Mouse (Mus musculus) kidney, embryonic 15.5 days (tissue): ENCODE data around the gene 4933434E20Rik. TPM values are rescaled to one million over a fixed set of nuclear protein-coding genes. Genes with fewer than 3 reads are reported as not detected.

ENCODE experiments used
- ATAC-seq: fragments of 200-750 bp; cut with Nextera tagmentation; replicated peaks from 2 replicates; pipeline ENCODE4 v1.8.0; 2017; ENCODE audit warnings: moderate TSS enrichment; ENCODE audit not compliant: low FRiP score
- H3K27ac ChIP-seq: fragments of 300-500 bp; sonication (generic); 2 replicates; pipeline ENCODE4 v1.5.1; 2015; ENCODE audit warnings: mild to moderate bottlenecking, inconsistent platforms
- H3K27me3 ChIP-seq: fragments of 300-500 bp; sonication (generic); 2 replicates; pipeline ENCODE4 v1.6.1; 2015; ENCODE audit warnings: inconsistent platforms
- H3K36me3 ChIP-seq: fragments of 300-500 bp; sonication (generic); 2 replicates; pipeline ENCODE4 v1.6.1; 2015; ENCODE audit warnings: inconsistent platforms
- H3K4me1 ChIP-seq: fragments of 300-500 bp; sonication (generic); 2 replicates; pipeline ENCODE4 v1.6.1; 2015; ENCODE audit warnings: inconsistent platforms
- H3K4me2 ChIP-seq: fragments of 300-500 bp; sonication (generic); 2 replicates; pipeline ENCODE4 v1.6.1; 2015; ENCODE audit warnings: moderate library complexity, mild to moderate bottlenecking, inconsistent platforms
- H3K4me3 ChIP-seq: fragments of 300-500 bp; sonication (generic); replicated peaks from 2 replicates; pipeline ENCODE4 v1.5.1; 2015; ENCODE audit warnings: mild to moderate bottlenecking, inconsistent platforms
- H3K9ac ChIP-seq: fragments of 300-500 bp; sonication (generic); 2 replicates; pipeline ENCODE4 v1.6.1; 2015; ENCODE audit warnings: mild to moderate bottlenecking, inconsistent platforms
- H3K9me3 ChIP-seq: fragments of 300-500 bp; sonication (generic); replicated peaks from 2 replicates; pipeline ENCODE4 v1.6.1; 2016; ENCODE audit warnings: inconsistent platforms
- WGBS: fragments of 180-500 bp; shearing (Covaris S2); methylation state at CpG from one replicate; pipeline ENCODE4 v1.1.7; 2015; ENCODE audit warnings: mixed read lengths; 5-methylcytosine and 5-hydroxymethylcytosine counted together
- polyA plus RNA-seq: library from polyadenylated mRNA; unstranded; fragments of >200 nt; fragmentation: Nextera tagmentation; extraction: Ambion mirVana; gene quantifications from 2 replicates; pipeline ENCODE4 v1.2.1, GENCODE M21; 2015

4933434E20Rik gene
- polyA plus RNA-seq = 171 and 172 TPM in 2 replicates

DNA sequence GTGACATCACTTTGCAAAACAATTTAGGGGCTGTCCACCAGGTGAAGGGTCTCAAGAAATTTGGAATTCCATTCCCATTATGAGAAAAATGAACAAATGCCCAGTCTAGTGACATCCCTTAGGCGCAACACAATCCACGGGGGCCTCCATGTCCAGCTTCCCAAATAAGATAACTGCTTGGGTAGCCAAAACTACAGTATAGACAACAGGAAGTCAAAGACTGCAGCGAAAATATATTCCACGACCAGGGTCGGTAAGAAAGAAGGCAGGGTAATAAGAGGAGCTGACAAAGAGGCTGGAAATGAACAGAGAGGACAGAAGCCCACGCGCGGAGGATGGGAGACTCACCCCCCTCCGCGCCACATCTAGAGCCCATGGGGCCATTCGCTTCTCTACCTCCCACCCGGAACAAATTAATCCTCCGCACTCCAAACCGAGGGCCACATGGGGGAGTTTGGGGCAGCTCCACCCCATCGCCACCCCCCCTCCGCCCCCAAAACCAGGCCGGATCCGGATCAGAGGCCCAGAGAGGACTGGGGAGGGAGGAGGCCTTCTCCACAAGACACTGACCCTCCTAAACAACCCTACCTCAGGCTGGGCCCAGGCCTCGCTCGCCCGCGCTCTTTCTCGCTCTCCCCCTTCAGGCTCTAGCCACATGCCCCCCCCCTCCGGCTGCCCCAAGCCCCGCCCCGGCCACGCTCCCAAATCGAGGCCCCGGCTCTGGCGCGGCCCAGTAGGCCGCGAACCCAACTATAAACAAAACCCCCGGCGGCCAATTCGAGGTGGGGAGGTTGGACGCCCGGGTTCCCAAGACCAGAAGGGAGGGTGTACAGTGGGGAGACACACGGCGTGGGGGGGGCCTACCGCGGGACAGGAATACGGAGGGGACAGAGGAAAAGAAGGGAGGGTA is at the start of gene 4933434E20Rik:
Gene 4933434E20Rik (plus strand): TSS at position 196 of the 910 bp plus-strand sequence.
- under 1% methylated on average over 43 of the region's 43 CpGs for WGBS
- H3K4me2 ChIP-seq = peak within 1 kb of the TSS; percentile 59
- peak; percentile 88 for ATAC-seq
- H3K27me3 ChIP-seq = no peaks in the 10 kb centered on the region
- peak within 1 kb of the TSS; percentile 95 for H3K9ac ChIP-seq
- H3K27ac ChIP-seq = peak within 1 kb of the TSS; percentile 97
- H3K9me3 ChIP-seq = no peaks in the 10 kb centered on the region
- peak within 1 kb of the TSS; percentile 90 for H3K4me3 ChIP-seq
- H3K36me3 ChIP-seq = peaks cover 42% of the 10 kb centered on the region
- peaks cover 33% of the 10 kb centered on the region for H3K4me1 ChIP-seq

DNA sequence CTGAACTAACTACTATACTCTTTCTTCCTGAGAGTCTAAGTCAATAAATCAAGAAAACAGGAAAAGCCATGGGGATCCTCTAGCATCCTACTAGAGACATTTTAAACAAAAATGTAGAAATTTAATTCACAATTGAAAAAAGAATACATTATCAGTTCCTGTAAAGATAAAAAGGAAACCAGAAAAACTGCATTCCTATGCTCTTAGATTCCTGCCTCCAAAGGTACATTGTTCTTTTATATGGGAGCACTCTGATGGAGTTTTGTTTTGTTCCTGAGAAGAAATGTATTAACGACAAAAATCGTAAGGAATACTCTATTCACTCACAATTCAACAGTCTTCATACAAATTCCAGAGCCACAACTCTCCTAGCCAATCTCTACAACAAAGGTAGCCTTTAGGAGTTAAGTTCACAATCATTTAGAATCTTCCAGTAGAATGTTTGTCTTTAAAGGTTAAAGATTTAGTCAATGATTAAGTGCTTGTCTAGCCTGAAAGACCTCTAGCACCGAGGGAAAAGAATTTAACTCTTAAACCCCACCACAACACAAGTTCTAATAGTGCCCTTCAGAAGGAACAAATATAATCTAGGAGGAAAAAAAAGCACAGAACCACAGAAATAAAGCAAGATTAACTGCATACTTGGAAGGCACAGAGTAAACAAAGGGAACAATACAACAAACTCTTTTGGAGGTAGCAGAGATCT is 47.2 kb upstream of the 4933434E20Rik start:
- H3K27me3 ChIP-seq = no peaks in the 10 kb centered on the region
- H3K27ac ChIP-seq = peak overlapping the region; percentile 85
- peaks cover 83% of the 10 kb centered on the region for H3K36me3 ChIP-seq
- peaks cover 15% of the 10 kb centered on the region for H3K4me1 ChIP-seq
- ATAC-seq = peak; percentile 78; the same call in 1 of the 2 replicates
- H3K9me3 ChIP-seq = no peaks in the 10 kb centered on the region
- 43% methylated on average over 3 of the region's 3 CpGs for WGBS
- 0 out of 2 replicates have a peak overlapping the region, but pooled peaks have one; percentile 1 for H3K4me3 ChIP-seq
- peak overlapping the region; percentile 36 for H3K4me2 ChIP-seq
- H3K9ac ChIP-seq = no peak overlapping the region

DNA sequence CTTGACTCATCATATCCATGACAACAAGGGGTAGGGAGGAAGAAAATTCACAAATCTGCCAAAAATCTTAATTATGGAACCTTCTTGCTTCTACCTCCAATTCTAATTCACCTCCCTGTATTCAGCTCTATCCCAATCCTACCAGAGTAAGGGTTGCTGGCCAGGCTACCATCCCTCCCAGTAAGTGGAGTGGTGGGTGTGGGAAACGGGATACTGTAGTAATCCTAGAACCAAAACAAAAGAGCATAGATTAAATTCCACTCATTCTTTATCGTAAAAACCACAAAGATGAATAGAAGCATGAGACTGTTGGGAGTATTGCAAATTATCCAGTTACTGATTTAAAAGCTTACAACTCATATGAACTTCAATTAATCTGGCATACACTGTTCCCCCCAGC is 41.1 kb upstream of the 4933434E20Rik start:
- Histone ChIP-seq H3K9me3 (no peaks in the 10 kb centered on the region), H3K27me3 (no peaks in the 10 kb centered on the region), H3K4me2 (no peak overlapping the region), H3K4me1 (peaks cover 9% of the 10 kb centered on the region; the same call in 1 of the 2 replicates), H3K36me3 (peaks cover 98% of the 10 kb centered on the region), H3K9ac (no peak overlapping the region), H3K27ac (no peak overlapping the region), H3K4me3 (no peak overlapping the region)
- 72% methylated on average over 2 of the region's 2 CpGs for WGBS
- no peak for ATAC-seq

GRCm38 (mm10) chr3:90016626-90017025 is 34.8 kb upstream of the 4933434E20Rik start:
- Histone ChIP-seq H3K4me3 (no peak overlapping the region), H3K4me2 (no peak overlapping the region), H3K9ac (no peak overlapping the region), H3K27ac (no peak overlapping the region), H3K4me1 (no peaks in the 10 kb centered on the region), H3K9me3 (no peaks in the 10 kb centered on the region), H3K27me3 (no peaks in the 10 kb centered on the region), H3K36me3 (peaks cover 99% of the 10 kb centered on the region)
- whole genome bisulfite sequencing = 94% methylated on average over 4 of the region's 4 CpGs
- ATAC-seq = no peak

DNA sequence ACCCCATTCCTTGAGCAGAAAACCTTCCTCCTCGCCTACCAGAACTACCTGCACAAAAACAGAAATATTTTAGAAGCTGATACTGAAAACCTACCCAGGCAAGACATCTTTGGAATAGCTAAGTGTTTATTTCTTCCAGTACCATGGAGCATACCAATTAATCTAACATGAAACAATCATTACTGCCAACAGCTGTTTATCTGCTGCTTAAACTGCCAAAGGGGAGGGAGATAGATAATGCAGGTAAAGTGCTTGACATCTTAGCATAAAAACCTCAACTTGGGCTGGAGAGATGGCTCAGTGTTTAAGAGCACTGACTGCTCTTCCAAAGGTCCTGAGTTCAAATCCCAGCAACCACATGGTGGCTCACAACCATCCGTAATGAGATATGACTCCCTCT is 16.8 kb upstream of the 4933434E20Rik start:
- Histone ChIP-seq H3K4me2 (no peak overlapping the region), H3K4me3 (no peak overlapping the region), H3K27me3 (no peaks in the 10 kb centered on the region), H3K36me3 (peaks cover 93% of the 10 kb centered on the region), H3K4me1 (no peaks in the 10 kb centered on the region), H3K27ac (no peak overlapping the region), H3K9me3 (no peaks in the 10 kb centered on the region), H3K9ac (no peak overlapping the region)
- WGBS = 91% methylated on average over 2 of the region's 2 CpGs
- ATAC-seq = no peak

DNA sequence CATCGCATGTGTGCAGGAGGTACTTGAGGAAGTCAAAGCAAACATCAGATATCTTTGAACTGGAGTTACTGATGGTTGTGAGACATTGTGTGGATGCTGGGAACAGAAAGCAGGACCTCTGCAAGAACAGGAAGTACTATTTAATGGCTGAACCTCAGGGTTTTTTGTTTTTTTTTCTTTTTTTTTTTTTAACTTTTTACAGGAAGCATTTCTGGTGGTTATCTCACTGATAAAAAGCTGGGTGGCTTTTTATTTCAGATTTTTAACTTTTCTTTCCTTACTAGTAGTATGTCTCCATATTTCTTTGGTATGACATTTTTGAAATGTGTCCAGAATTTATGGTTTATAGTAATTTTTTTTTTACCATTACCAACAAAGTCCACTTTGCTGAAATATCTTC is 15.2 kb upstream of the 4933434E20Rik start:
- no peak for ATAC-seq
- Histone ChIP-seq H3K27me3 (no peaks in the 10 kb centered on the region), H3K9me3 (no peaks in the 10 kb centered on the region), H3K4me3 (no peak overlapping the region), H3K4me2 (no peak overlapping the region), H3K27ac (no peak overlapping the region), H3K9ac (no peak overlapping the region), H3K4me1 (no peaks in the 10 kb centered on the region), H3K36me3 (peaks cover 91% of the 10 kb centered on the region)
- 95% methylated on average over 1 of the region's 1 CpGs for WGBS

GRCm38 (mm10) chr3:90049691-90050090 is 1.7 kb upstream of the 4933434E20Rik start:
- 27% methylated on average over 3 of the region's 3 CpGs for WGBS
- no peak overlapping the region for H3K9ac ChIP-seq
- ATAC-seq = no peak
- no peak overlapping the region for H3K4me2 ChIP-seq
- no peak overlapping the region for H3K4me3 ChIP-seq
- H3K27ac ChIP-seq = no peak overlapping the region
- H3K4me1 ChIP-seq = peaks cover 29% of the 10 kb centered on the region
- H3K9me3 ChIP-seq = no peaks in the 10 kb centered on the region
- no peaks in the 10 kb centered on the region for H3K27me3 ChIP-seq
- peaks cover 42% of the 10 kb centered on the region for H3K36me3 ChIP-seq

DNA sequence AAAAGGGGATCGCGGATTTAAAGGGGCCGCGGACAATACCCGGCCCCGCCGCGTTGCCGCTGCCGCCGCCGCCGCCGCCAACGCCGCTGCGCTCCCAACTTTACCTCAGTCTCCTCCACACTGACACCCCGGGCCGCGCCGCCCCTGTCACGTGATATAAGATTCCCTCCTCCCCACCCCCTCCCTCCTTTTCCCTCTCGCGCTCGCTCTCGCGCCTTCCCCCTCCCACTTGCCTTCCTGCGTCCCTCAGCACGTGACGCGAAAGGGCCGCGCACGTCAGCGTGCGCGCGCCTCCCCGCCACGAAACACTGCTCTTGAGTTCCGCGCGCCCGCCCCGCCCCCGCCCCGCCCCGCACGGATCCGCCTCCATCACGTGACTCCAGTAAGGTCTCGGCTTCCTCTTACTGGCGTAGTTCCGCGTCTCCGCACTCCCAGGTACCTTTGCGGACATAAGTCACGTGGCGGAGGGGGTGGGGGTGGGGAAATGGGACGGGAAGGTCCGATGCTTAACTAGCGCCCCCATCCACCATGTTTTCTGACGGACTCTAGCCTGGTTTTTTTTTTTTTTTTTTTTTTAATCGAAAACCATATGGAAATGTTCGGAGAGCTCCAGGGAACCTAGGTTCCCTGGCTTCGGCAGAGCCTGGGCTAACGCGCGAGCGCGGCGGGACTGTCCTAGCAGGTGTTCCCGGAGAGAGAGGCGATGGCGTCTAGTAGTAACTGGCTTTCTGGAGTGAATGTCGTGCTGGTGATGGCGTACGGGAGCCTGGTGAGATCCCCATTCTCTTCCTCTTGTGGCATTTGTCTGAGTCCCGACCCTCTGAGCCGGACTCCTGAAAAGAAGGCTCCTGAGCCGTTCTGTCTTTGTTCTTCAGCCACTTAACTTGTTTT is 1.2 kb downstream of the 4933434E20Rik start, which contains the start of gene Ubap2l:
Gene Ubap2l (minus strand): TSS at position 278 of the 891 bp plus-strand sequence.
- ATAC-seq = peak; percentile 94
- WGBS = under 1% methylated on average over 80 of the region's 81 CpGs
- Histone ChIP-seq H3K9ac (peak within 1 kb of the TSS; percentile 95), H3K27me3 (no peaks in the 10 kb centered on the region), H3K9me3 (no peaks in the 10 kb centered on the region), H3K4me3 (peak within 1 kb of the TSS; percentile 90), H3K36me3 (peaks cover 42% of the 10 kb centered on the region), H3K27ac (peak within 1 kb of the TSS; percentile 97), H3K4me2 (peak within 1 kb of the TSS; percentile 65), H3K4me1 (peaks cover 33% of the 10 kb centered on the region)

GRCm38 (mm10) chr3:90061549-90061948 is 10.1 kb downstream of the 4933434E20Rik start:
- Histone ChIP-seq H3K27me3 (no peaks in the 10 kb centered on the region), H3K4me2 (no peak overlapping the region), H3K9ac (no peak overlapping the region), H3K36me3 (peaks cover 83% of the 10 kb centered on the region), H3K27ac (no peak overlapping the region), H3K9me3 (no peaks in the 10 kb centered on the region), H3K4me1 (no peaks in the 10 kb centered on the region), H3K4me3 (no peak overlapping the region)
- ATAC-seq = no peak
- WGBS = 92% methylated on average over 6 of the region's 6 CpGs

GRCm38 (mm10) chr3:90062539-90062938 is 11.1 kb downstream of the 4933434E20Rik start:
- Histone ChIP-seq H3K9me3 (no peaks in the 10 kb centered on the region), H3K4me1 (no peaks in the 10 kb centered on the region), H3K4me3 (no peak overlapping the region), H3K4me2 (no peak overlapping the region), H3K9ac (no peak overlapping the region), H3K27me3 (no peaks in the 10 kb centered on the region), H3K27ac (no peak overlapping the region), H3K36me3 (peaks cover 75% of the 10 kb centered on the region)
- ATAC-seq = no peak
- 81% methylated on average over 2 of the region's 2 CpGs for WGBS

- ATAC-seq = no peak
- H3K4me1 ChIP-seq = no peaks in the 10 kb centered on the region
- no peak overlapping the region for H3K4me3 ChIP-seq
- H3K36me3 ChIP-seq = peaks cover 63% of the 10 kb centered on the region
- H3K27ac ChIP-seq = no peak overlapping the region
- H3K9ac ChIP-seq = no peak overlapping the region
- H3K27me3 ChIP-seq = no peaks in the 10 kb centered on the region
- no peak overlapping the region for H3K4me2 ChIP-seq
- 83% methylated on average over 3 of the region's 3 CpGs for WGBS
- no peaks in the 10 kb centered on the region for H3K9me3 ChIP-seq
Observed at GRCm38 (mm10) chr3:90064383-90064782, 12.9 kb downstream of the 4933434E20Rik start.
